Mouse (Mus musculus): ENCODE results near the gene Pygm.

The Pygm gene

GRCm38 (mm10) chr19:6385821-6386220 lies 1.6 kb downstream of the Pygm start:
- DNase-seq (ENCODE audit: low spot score): no peak

GRCm38 (mm10) chr19:6386234-6386633 lies 2.0 kb downstream of the Pygm start:
- no peak for DNase-seq (ENCODE audit: low spot score)

GRCm38 (mm10) chr19:6388006-6388405 lies 3.8 kb downstream of the Pygm start:
- no peak for DNase-seq (ENCODE audit: low spot score)

- DNase-seq (ENCODE audit: low spot score): no peak
These were observed 5.6 kb downstream of the Pygm start for GRCm38 (mm10) chr19:6389803-6390202.

- no peak for DNase-seq (ENCODE audit: low spot score)
These were observed 6.1 kb downstream of the Pygm start for GRCm38 (mm10) chr19:6390251-6390650.

- no peak for DNase-seq (ENCODE audit: low spot score)
These were observed 8.7 kb downstream of the Pygm start for GRCm38 (mm10) chr19:6392743-6393393.

GRCm38 (mm10) chr19:6393637-6394036 lies 9.4 kb downstream of the Pygm start:
- DNase-seq (ENCODE audit: low spot score): no peak

- no peak for DNase-seq (ENCODE audit: low spot score)
These were observed 12.0 kb downstream of the Pygm start for GRCm38 (mm10) chr19:6396237-6396636.

GRCm38 (mm10) chr19:6397582-6398249 lies 13.5 kb downstream of the Pygm start:
- DNase-seq (ENCODE audit: low spot score): no peak

GRCm38 (mm10) chr19:6398447-6399284 lies 14.5 kb downstream of the Pygm start:
- no peak for DNase-seq (ENCODE audit: low spot score)

GRCm38 (mm10) chr19:6399285-6400095 lies 15.3 kb downstream of the Pygm start, which contains the start of gene Rasgrp2:
Gene Rasgrp2, plus strand, starts transcription at chr19:6399340.
- no peak for DNase-seq (ENCODE audit: low spot score)

- no peak for DNase-seq (ENCODE audit: low spot score)
These were observed 16.2 kb downstream of the Pygm start for GRCm38 (mm10) chr19:6400096-6401086.

GRCm38 (mm10) chr19:6401131-6401815 lies 17.1 kb downstream of the Pygm start:
- no peak for DNase-seq (ENCODE audit: low spot score)

GRCm38 (mm10) chr19:6401951-6402350 lies 17.8 kb downstream of the Pygm start:
- no peak for DNase-seq (ENCODE audit: low spot score)

GRCm38 (mm10) chr19:6403869-6404268 lies 19.7 kb downstream of the Pygm start:
- DNase-seq (ENCODE audit: low spot score): no peak

- DNase-seq (ENCODE audit: low spot score): no peak
These were observed 21.2 kb downstream of the Pygm start for GRCm38 (mm10) chr19:6405433-6405832.

GRCm38 (mm10) chr19:6407109-6407508 lies 22.9 kb downstream of the Pygm start:
- no peak for DNase-seq (ENCODE audit: low spot score)

GRCm38 (mm10) chr19:6407816-6408510 lies 23.8 kb downstream of the Pygm start:
- no peak for DNase-seq (ENCODE audit: low spot score)

- DNase-seq (ENCODE audit: low spot score): no peak
These were observed 24.6 kb downstream of the Pygm start for GRCm38 (mm10) chr19:6408749-6409148.

- no peak for DNase-seq (ENCODE audit: low spot score)
These were observed 25.0 kb downstream of the Pygm start for GRCm38 (mm10) chr19:6409176-6409575.
